Mouse (Mus musculus) forebrain, embryonic 13.5 days (tissue): ENCODE measurements around the gene Pyy. TPM values are rescaled to one million over a fixed set of nuclear protein-coding genes. Genes with fewer than 3 reads are reported as not detected.

Experiments
- ATAC-seq: fragments of 200-750 bp; cut with Nextera tagmentation; 2 replicates; pipeline ENCODE4 v1.8.0; 2017
- H3K27ac ChIP-seq: fragments of 300-500 bp; sonication (generic); 2 replicates; pipeline ENCODE4 v1.5.1; 2015; ENCODE audit warnings: inconsistent platforms, mild to moderate bottlenecking, moderate library complexity
- H3K27me3 ChIP-seq: fragments of 300-500 bp; sonication (generic); 2 replicates; pipeline ENCODE4 v1.6.1; 2015; ENCODE audit warnings: mild to moderate bottlenecking, inconsistent platforms
- H3K36me3 ChIP-seq: fragments of 300-500 bp; sonication (generic); 2 replicates; pipeline ENCODE4 v1.6.1; 2015; ENCODE audit warnings: mild to moderate bottlenecking, inconsistent platforms; ENCODE audit not compliant: poor library complexity, severe bottlenecking
- H3K4me1 ChIP-seq: fragments of 300-500 bp; sonication (generic); 2 replicates; pipeline ENCODE4 v1.6.1; 2015; ENCODE audit warnings: inconsistent platforms
- H3K4me2 ChIP-seq: fragments of 300-500 bp; sonication (generic); 2 replicates; pipeline ENCODE4 v1.6.1; 2015; ENCODE audit warnings: inconsistent platforms, mild to moderate bottlenecking, moderate library complexity
- H3K4me3 ChIP-seq: fragments of 300-500 bp; sonication (generic); 2 replicates; pipeline ENCODE4 v1.5.1; 2015; ENCODE audit warnings: mild to moderate bottlenecking, inconsistent platforms
- H3K9ac ChIP-seq: fragments of 300-500 bp; sonication (generic); 2 replicates; pipeline ENCODE4 v1.6.1; 2015; ENCODE audit warnings: mild to moderate bottlenecking, inconsistent platforms
- H3K9me3 ChIP-seq: fragments of 300-500 bp; sonication (generic); replicated peaks from 2 replicates; pipeline ENCODE4 v1.6.1; 2016; ENCODE audit warnings: inconsistent platforms
- WGBS: fragments of 180-500 bp; shearing (Covaris S2); methylation state at CpG from one replicate; pipeline ENCODE4 v1.1.7; 2015; 5-methylcytosine and 5-hydroxymethylcytosine counted together
- polyA plus RNA-seq: library from polyadenylated mRNA; unstranded; fragments of >200 nt; fragmentation: Nextera tagmentation; extraction: Ambion mirVana; gene quantifications from 2 replicates; pipeline ENCODE4 v1.2.1, GENCODE M21; 2015

Pyy gene
- polyA plus RNA-seq, 1 experiment from 2014 or later, result not detected

DNA sequence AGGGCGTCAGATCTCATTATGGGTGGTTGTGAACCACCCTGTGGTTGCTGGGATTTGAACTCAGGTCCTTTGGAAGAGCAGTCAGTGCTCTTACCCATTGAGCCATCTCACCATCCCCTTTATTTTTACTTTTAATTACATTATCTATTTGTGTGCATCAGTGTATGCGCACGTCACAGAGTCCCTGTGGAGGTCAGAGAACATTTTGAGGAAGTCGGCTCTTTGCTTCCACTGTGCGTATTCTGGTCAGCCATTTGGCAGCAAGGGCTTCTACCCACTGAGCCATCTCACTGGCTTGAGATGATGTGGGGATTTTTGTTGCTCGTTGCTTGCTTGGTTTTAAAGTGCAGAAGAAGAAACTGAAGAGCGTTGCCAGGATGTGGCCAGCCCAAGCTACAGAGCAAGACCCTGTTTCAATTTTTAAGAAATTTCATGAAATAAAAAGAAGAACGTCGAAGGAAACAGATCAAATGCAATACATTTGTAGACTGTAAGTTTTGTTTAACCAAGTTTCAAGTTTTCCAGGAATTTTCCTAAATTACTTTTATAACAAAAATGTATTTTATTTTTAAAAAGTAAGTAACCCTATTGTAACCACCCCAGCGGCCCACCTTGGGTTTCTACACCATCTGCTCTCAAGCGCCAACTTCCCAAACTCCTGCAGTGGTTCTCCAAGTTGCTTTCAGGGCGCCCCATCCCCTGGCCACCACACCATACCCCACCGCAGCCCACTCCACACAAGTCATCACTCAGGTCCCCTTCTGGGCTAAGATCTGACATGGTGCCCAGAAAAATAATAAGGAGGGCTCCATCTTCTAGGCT, 30.2 kb upstream of the Pyy start:
- H3K4me3 ChIP-seq, result peak overlapping the region; percentile 10; the same call in 1 of the 2 replicates
- no peak overlapping the region for H3K9ac ChIP-seq
- H3K9me3 ChIP-seq, result no peaks in the 10 kb centered on the region
- H3K36me3 ChIP-seq, result no peaks in the 10 kb centered on the region
- peak overlapping the region; percentile 56 for H3K4me2 ChIP-seq
- H3K27ac ChIP-seq, result no peak overlapping the region
- WGBS, result 45% methylated on average over 13 of the region's 13 CpGs
- H3K27me3 ChIP-seq, result peaks cover 18% of the 10 kb centered on the region
- peak; percentile 24; the same call in 1 of the 2 replicates for ATAC-seq
- peaks cover 9% of the 10 kb centered on the region for H3K4me1 ChIP-seq

DNA sequence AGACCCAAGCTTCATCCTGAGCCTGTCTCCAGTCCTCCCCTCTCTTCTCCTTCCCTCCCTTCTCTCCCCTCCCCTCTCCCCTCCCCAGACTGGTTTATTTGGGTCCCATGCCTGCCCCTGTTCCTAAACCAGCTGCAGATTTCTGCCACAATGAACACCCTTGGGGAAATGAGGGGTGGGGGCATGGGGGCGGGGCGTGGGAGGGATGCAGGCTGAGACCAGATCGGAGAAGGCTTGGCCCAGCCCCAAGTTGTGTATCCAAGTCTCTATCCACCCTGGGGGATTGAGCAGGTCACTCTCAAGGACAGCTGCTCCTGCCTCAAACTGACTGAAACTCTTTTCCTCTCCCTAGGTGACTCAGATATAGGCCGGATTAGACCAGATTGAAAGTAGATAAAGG, 26.9 kb upstream of the Pyy start:
- Histone ChIP-seq H3K9ac (peak overlapping the region; percentile 45; the same call in 1 of the 2 replicates), H3K4me3 (no peak overlapping the region), H3K4me1 (peaks cover 9% of the 10 kb centered on the region), H3K9me3 (no peaks in the 10 kb centered on the region), H3K27ac (no peak overlapping the region), H3K4me2 (no peak overlapping the region), H3K27me3 (peaks cover 12% of the 10 kb centered on the region; the same call in 1 of the 2 replicates), H3K36me3 (no peaks in the 10 kb centered on the region)
- no peak for ATAC-seq
- WGBS, result 23% methylated on average over 4 of the region's 4 CpGs

DNA sequence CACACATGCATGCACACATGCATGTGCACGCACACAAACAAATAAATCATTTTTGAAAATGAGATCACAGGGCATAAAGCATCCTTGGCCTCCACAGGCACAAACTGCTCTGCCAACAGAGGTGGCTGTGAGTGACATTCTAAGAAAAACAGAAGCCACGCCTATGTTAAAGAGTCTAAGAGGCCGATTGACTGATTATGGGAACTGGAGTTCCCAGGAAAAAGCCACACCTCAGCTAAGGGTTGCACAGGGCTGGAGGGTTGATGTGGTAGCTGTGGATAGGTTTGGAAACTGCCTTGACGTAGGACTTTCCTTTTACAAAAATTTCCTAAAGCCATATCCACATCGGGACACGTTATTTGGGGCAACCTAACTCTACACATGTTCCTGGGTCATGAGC, 9.8 kb upstream of the Pyy start:
- ATAC-seq, result no peak
- Histone ChIP-seq H3K4me3 (no peak overlapping the region), H3K27me3 (0 out of 2 replicates have a peak, but pooled peaks cover 8% of the 10 kb centered on the region), H3K4me1 (no peaks in the 10 kb centered on the region), H3K36me3 (no peaks in the 10 kb centered on the region), H3K27ac (no peak overlapping the region), H3K9ac (no peak overlapping the region), H3K4me2 (no peak overlapping the region), H3K9me3 (no peaks in the 10 kb centered on the region)
- WGBS, result 85% methylated on average over 6 of the region's 6 CpGs

DNA sequence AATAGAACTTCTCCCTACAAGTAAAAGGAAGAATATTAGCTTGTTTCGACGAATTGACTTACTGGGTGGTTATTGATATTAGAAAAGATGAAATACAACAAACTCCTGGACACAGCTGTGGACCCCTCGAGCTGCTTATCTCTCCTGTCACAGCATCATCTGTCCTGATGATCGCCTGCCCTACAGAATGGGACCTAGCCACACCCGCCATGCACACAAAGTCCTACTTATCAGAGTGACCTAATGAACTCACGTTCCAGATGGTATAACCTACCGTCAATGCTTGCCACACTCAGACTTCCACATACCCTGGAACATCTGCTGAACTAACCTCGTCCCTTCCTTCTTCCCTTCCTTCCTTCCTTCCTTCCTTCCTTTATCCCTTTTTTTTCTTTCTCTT, 8.6 kb upstream of the Pyy start:
- H3K4me1 ChIP-seq, result no peaks in the 10 kb centered on the region
- no peak overlapping the region for H3K4me2 ChIP-seq
- H3K9ac ChIP-seq, result no peak overlapping the region
- no peak overlapping the region for H3K27ac ChIP-seq
- 0 out of 2 replicates have a peak, but pooled peaks cover 8% of the 10 kb centered on the region for H3K27me3 ChIP-seq
- H3K9me3 ChIP-seq, result no peaks in the 10 kb centered on the region
- no peaks in the 10 kb centered on the region for H3K36me3 ChIP-seq
- 86% methylated on average over 8 of the region's 8 CpGs for WGBS
- H3K4me3 ChIP-seq, result no peak overlapping the region
- no peak for ATAC-seq

DNA sequence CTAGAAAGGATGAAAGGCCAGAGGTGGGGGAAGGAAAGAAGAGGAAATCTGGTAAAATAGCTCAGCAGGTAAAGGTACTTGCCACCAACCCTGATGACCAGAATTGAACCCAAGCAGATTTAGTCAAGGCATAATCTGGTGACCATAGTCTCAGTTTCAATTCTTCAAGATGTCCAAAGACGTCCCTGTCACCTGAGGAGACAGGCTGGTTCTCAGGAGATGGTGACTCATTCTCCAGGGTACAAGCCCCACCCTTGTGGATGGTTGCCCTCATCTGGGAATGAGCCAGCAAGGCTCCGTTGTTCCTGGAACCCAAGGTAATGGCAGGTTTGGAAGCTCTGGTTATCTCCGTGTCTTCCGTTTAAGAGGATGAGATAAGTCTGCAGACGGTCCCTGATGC, 3.9 kb upstream of the Pyy start:
- Histone ChIP-seq H3K27ac (no peak overlapping the region), H3K36me3 (no peaks in the 10 kb centered on the region), H3K4me2 (no peak overlapping the region), H3K27me3 (peaks cover 36% of the 10 kb centered on the region), H3K4me3 (no peak overlapping the region), H3K4me1 (no peaks in the 10 kb centered on the region), H3K9ac (no peak overlapping the region), H3K9me3 (no peaks in the 10 kb centered on the region)
- WGBS, result 87% methylated on average over 5 of the region's 5 CpGs
- no peak for ATAC-seq

DNA sequence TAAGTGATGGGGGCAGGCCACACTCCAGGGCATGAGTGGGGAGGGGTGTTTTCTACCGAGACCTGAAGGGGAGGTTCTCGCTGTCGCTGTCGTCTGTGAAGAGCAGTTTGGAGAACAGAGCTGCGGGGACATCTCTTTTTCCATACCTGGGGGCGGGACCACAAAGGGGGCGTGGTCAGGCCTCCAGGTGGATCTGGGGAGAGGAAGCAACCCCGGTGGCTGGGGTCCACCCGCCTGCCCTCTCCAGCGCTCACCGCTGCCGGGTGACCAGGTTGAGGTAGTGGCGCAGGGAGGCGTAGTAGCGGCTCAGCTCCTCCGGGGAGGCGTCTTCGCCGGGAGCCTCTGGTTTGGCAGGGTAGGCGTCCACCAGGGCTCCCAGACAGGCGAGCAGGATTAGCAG, 721 bp downstream of the Pyy start:
- Histone ChIP-seq H3K9me3 (no peaks in the 10 kb centered on the region), H3K4me1 (no peaks in the 10 kb centered on the region), H3K4me2 (no peak overlapping the region), H3K4me3 (no peak overlapping the region), H3K36me3 (no peaks in the 10 kb centered on the region), H3K27ac (no peak overlapping the region), H3K9ac (no peak overlapping the region), H3K27me3 (peaks cover 68% of the 10 kb centered on the region)
- no peak for ATAC-seq
- WGBS, result 2% methylated on average over 21 of the region's 21 CpGs

DNA sequence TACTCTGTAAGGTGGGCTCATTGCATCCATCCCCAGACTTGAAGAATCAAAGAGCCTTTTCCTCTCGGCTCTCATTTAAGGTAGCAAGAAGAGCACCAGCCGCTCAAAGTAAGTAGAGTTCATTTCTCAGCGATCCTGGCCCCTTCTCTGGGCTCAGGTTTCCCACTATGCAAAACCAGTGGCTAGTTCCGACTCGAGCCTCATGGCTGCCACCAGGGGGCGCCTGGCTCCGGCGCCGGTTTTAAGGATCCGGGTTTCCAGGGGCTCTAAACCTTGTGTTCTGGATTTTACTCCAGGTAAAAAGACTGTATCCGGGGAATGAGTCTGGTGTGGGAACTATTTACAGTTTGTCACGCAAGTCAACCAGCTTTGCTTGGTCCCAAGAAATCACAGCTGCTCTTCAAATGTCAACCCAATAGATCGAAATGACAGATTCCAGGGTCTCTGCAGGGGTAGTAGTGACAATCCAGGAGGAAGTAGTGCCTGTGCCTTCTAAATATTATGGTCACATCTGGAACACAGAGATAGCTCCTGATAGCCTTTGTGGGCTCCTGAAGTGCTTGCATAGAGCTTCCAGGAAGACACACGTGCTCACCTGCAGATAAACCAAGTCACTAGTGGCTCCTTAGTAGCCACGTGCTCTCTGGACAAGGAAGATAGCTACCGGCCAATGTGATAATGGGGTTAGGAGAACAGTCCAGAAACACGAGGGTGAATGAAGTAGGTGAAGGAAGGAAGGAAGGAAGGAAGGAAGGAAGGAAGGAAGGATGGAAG, 5.0 kb downstream of the Pyy start:
- H3K27me3 ChIP-seq, result peaks cover 76% of the 10 kb centered on the region
- no peak overlapping the region for H3K4me2 ChIP-seq
- no peaks in the 10 kb centered on the region for H3K4me1 ChIP-seq
- no peak; the same call in 1 of the 2 replicates for ATAC-seq
- H3K9me3 ChIP-seq, result no peaks in the 10 kb centered on the region
- H3K27ac ChIP-seq, result no peak overlapping the region
- no peak overlapping the region for H3K9ac ChIP-seq
- 22% methylated on average over 17 of the region's 17 CpGs for WGBS
- no peak overlapping the region for H3K4me3 ChIP-seq
- no peaks in the 10 kb centered on the region for H3K36me3 ChIP-seq

DNA sequence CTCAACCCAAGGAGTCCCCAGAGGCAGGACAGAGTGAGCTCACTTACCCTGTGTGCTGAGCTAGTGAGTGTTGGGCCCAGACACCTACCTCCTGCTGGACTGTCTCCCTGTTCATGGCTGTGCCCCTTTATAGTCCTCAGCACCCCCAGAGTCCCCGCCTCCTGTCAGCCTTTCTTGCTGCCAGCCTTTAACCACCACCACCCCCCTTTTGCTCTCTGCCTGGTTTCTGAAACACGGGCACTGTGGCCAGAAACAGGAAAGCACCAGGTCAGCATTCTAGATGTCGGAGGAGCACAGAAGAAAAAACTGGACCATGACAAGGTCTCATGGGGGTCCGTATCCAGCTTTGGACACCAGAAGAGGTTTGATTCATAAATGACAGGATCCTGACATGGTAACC, 6.4 kb downstream of the Pyy start, which contains the start of gene Ppy:
Ppy (minus strand) TSS at position 101 of the 400 bp plus-strand sequence.
- H3K4me2 ChIP-seq, result no peak within 1 kb of the TSS
- H3K9ac ChIP-seq, result no peak within 1 kb of the TSS
- no peaks in the 10 kb centered on the region for H3K9me3 ChIP-seq
- H3K4me1 ChIP-seq, result peaks cover 14% of the 10 kb centered on the region
- no peaks in the 10 kb centered on the region for H3K36me3 ChIP-seq
- no peak within 1 kb of the TSS for H3K4me3 ChIP-seq
- no peak within 1 kb of the TSS for H3K27ac ChIP-seq
- 82% methylated on average over 4 of the region's 4 CpGs for WGBS
- no peak for ATAC-seq
- peaks cover 62% of the 10 kb centered on the region for H3K27me3 ChIP-seq

DNA sequence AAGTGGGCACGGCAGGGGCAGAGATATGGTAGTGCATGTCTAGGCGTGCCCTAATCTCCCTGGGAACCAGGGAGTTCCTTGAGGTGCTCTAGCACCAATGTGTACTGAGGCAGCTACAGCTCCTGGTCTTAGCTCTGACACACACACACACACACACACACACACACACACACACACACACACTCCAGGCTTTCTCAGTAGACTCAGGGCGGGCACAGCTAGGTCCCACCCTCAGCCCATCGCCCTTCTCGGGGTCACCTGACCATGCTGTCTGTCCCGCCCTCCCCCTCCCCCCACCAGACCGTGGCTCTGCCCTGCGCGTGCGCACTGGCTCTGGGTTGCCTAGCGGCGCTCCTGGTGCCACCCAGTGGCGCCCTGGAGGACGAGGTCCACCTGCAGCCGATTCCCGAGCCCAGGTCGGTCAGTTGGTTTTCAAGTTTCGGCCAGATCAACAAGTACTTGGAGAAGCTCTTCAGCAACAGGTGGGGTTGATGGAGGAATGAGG, 10.7 kb downstream of the Pyy start:
- ATAC-seq, result peak; percentile 89
- Histone ChIP-seq H3K4me1 (peaks cover 15% of the 10 kb centered on the region), H3K4me3 (peak overlapping the region; percentile 21; the same call in 1 of the 2 replicates), H3K9ac (0 out of 2 replicates have a peak overlapping the region, but pooled peaks have one; percentile 22), H3K27me3 (peaks cover 25% of the 10 kb centered on the region), H3K9me3 (no peaks in the 10 kb centered on the region), H3K4me2 (peak overlapping the region; percentile 56), H3K36me3 (no peaks in the 10 kb centered on the region), H3K27ac (0 out of 2 replicates have a peak overlapping the region, but pooled peaks have one; percentile 0)
- 4% methylated on average over 17 of the region's 18 CpGs for WGBS

DNA sequence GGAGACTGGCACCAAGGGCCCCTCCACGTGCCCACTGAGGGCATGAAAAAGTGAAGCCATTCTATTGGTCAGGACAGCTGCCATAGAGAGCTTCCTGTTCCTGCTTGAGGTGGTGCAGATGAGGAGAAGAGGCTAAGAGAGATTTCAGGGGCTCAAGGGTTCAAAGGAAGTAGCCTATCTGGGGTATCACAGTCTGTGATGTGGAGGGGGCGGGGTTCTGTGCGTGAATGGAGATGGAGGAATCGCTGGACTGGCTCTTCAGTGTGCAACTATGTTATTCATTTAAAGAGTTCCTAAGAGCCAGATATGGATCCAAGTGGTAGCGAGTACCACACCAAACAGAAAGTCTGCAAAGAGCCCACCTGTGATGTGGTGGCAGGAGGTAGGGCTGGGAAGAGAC, 11.2 kb downstream of the Pyy start:
- no peak; the same call in 1 of the 2 replicates for ATAC-seq
- Histone ChIP-seq H3K9ac (no peak overlapping the region), H3K4me2 (peak overlapping the region; percentile 56), H3K27me3 (peaks cover 21% of the 10 kb centered on the region), H3K36me3 (no peaks in the 10 kb centered on the region), H3K4me1 (peaks cover 15% of the 10 kb centered on the region), H3K27ac (no peak overlapping the region), H3K9me3 (no peaks in the 10 kb centered on the region), H3K4me3 (peak overlapping the region; percentile 21; the same call in 1 of the 2 replicates)
- 72% methylated on average over 5 of the region's 5 CpGs for WGBS

DNA sequence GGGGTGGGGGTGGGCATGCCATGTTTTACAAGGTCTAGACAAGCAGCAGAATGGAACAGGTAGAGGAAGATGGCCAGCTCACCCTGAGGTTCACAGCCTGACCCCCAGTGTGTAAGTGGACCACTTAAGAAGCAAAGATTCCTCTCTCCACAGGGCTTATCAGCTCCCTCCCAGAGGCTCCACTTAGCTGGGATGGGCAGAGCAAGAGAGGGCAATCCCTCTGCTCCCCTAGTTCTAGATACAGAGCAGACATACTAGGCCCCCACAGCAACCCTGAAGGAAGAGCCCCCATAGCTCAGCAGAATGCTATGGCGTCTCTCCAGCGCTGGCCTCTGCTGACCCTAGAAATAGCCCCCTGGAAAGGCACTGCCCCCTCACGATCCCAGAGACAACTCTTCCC, 12.0 kb downstream of the Pyy start:
- H3K9me3 ChIP-seq, result no peaks in the 10 kb centered on the region
- H3K9ac ChIP-seq, result no peak overlapping the region
- peaks cover 14% of the 10 kb centered on the region; the same call in 1 of the 2 replicates for H3K27me3 ChIP-seq

More for the DNA sequence above, 12.0 kb downstream of the Pyy start:
- no peak for ATAC-seq
- no peaks in the 10 kb centered on the region for H3K36me3 ChIP-seq
- WGBS, result 71% methylated on average over 3 of the region's 3 CpGs
- H3K4me3 ChIP-seq, result no peak overlapping the region
- no peak overlapping the region for H3K27ac ChIP-seq
- no peak overlapping the region for H3K4me2 ChIP-seq
- peaks cover 15% of the 10 kb centered on the region for H3K4me1 ChIP-seq
